Mouse (Mus musculus) small intestine, adult 2 months (tissue): ENCODE measurements at regions not wholly inside any gene's neighbourhood (a gene's known extent, or its start where the extent isn't known, plus 50 kb on each side); places are given as distances from the start of the nearest gene placed in this dataset.

Experiments
- H3K27ac ChIP-seq: fragments of 200-500 bp; 2 replicates; pipeline ENCODE4 v1.5.1; 2012; ENCODE audit warnings: low read depth, low read length, control low read depth, inconsistent platforms; ENCODE audit not compliant: insufficient read depth
- H3K27me3 ChIP-seq: fragments of 200-500 bp; 2 replicates; pipeline ENCODE4 v1.6.1; 2012; ENCODE audit warnings: mild to moderate bottlenecking, moderate library complexity, low read length, inconsistent platforms; ENCODE audit not compliant: control insufficient read depth, insufficient read depth
- H3K36me3 ChIP-seq: fragments of 200-500 bp; 2 replicates; pipeline ENCODE4 v1.6.1; 2012; ENCODE audit warnings: mild to moderate bottlenecking, low read length, control low read depth, inconsistent platforms; ENCODE audit not compliant: control insufficient read depth, insufficient read depth
- H3K4me1 ChIP-seq: fragments of 200-500 bp; 2 replicates; pipeline ENCODE4 v1.6.1; 2012; ENCODE audit warnings: low read length, inconsistent platforms, mixed read lengths; ENCODE audit not compliant: control insufficient read depth, insufficient read depth, insufficient read length
- H3K4me3 ChIP-seq: fragments of 200-500 bp; 2 replicates; pipeline ENCODE4 v1.5.1; 2012; ENCODE audit warnings: low read depth, mild to moderate bottlenecking, control low read depth, inconsistent platforms, low read length, moderate library complexity
- CTCF ChIP-seq: fragments of 200-500 bp; IDR thresholded peaks from 2 replicates; pipeline ENCODE4 v1.5.1; 2012; ENCODE audit warnings: low read depth, mild to moderate bottlenecking, control low read depth, inconsistent platforms, low read length, moderate library complexity, mixed read lengths; ENCODE audit not compliant: insufficient replicate concordance, insufficient read length; ENCODE audit errors: extremely low read depth
- POLR2A ChIP-seq: fragments of 200-500 bp; IDR thresholded peaks from 2 replicates; pipeline ENCODE4 v1.6.1; 2012; ENCODE audit warnings: low read depth, mild to moderate bottlenecking, control low read depth, inconsistent platforms, low read length, moderate library complexity
- WGBS: fragments of 180-500 bp; shearing (Covaris S2); methylation state at CpG from one replicate; pipeline ENCODE4 v1.1.7; 2018; 5-methylcytosine and 5-hydroxymethylcytosine counted together

DNA sequence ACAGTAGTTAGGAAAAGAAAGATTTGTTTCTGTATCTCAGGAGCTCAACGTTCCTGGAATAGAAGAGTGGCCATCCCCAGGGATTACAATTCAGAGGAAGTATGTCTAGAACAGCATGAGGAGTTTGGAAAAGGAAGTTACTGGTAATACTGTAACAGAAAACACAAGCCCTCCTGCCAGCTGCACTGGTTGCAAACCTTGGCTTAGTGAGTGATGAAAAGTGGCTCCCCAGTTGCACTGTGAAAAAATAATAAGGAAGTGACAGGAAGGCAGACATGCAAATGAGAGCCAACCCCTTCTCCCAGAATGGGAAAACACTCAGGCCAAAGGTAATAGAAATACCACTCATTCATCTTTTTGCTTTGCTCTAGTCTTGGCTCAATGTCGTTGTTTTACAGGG is 207.6 kb downstream of the Gm28710 start:
- Histone ChIP-seq H3K4me1 (no peaks in the 10 kb centered on the region), H3K27ac (no peak overlapping the region), H3K4me3 (no peak overlapping the region), H3K27me3 (no peaks in the 10 kb centered on the region), H3K36me3 (no peaks in the 10 kb centered on the region)
- 38% methylated on average over 2 of the region's 2 CpGs for WGBS
- no peak for TF ChIP-seq POLR2A
- no peak for TF ChIP-seq CTCF

DNA sequence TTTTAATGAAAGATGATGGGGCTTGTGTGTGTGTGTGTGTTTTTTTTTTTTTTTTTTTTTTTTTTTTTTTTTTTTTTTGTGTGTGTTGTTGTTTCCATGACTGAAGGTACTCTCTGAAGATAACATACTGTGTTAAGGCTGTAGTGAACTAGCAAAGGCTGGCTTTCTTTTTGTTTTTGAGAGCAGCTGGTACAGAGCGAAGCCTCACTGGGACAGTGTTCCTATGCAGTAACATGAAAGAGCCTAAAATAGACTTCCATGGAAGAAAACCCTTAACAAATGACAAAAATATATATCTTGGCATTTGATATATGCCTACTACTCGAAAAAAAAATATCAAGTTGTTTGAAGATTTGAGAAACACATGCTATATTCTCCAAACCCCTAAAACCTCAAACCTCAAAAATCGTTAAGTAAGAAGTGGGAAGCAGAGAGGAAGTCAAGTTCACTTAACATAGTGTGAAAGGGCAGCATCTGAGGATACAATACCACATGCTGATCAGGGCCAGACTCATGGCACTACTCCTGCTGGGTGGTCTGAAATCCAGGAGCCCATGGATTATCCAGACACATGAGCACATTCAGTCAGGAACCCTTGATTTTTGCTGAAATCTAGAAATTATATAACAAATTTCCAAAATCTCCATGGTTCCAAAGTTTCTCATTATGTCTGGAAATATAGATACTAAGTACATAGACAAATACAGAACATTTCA is 215.4 kb downstream of the Gm28710 start:
- Histone ChIP-seq H3K27ac (no peak overlapping the region), H3K27me3 (no peaks in the 10 kb centered on the region), H3K36me3 (no peaks in the 10 kb centered on the region), H3K4me1 (no peaks in the 10 kb centered on the region), H3K4me3 (no peak overlapping the region)
- TF ChIP-seq CTCF (no peak), POLR2A (no peak)
- 61% methylated on average over 3 of the region's 3 CpGs for WGBS

DNA sequence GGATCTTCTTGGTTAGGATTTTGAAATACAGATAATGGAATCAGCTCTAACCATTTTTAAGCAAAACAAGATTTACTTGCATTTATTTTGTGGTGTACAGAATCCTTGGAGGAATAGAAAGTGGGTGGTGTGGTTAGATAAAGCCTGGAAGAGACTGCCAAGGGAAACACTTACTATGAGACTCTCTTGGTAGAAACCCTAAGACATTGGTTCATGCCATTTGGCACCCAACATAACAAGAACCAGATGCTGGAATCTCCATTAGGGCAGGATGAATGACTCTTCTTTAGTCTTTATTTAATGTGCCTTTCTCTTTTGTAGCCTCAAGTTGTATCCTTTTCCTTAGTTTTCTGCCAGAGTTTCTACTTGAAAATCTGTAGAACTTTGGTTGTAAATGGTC is 230.0 kb downstream of the Gm28710 start:
- no peak for TF ChIP-seq POLR2A
- TF ChIP-seq CTCF: no peak
- Histone ChIP-seq H3K27me3 (no peaks in the 10 kb centered on the region), H3K36me3 (no peaks in the 10 kb centered on the region), H3K4me1 (no peaks in the 10 kb centered on the region), H3K27ac (no peak overlapping the region), H3K4me3 (no peak overlapping the region)

DNA sequence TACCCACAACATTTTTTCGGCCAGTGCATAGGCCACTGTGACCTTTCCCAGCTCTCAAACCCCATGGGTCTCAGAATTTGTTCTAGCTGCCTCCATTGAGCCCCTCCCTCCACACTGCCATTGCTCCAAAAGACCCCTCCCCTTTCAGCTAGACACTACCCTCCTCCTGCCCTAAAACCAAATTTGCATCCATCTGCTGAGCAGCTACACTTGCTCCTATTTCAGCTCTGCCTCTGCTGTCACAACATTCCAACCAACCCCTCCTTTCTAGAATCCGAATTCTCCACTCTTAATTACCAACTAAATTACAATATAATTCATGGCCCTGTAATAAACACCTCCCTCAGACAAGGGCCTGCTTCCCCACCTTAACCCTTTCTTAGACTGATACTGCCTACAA is 262.3 kb downstream of the Gm28710 start:
- H3K4me1 ChIP-seq: no peaks in the 10 kb centered on the region
- no peak overlapping the region for H3K27ac ChIP-seq
- no peak overlapping the region for H3K4me3 ChIP-seq
- H3K36me3 ChIP-seq: no peaks in the 10 kb centered on the region
- no peaks in the 10 kb centered on the region for H3K27me3 ChIP-seq
- 55% methylated on average over 2 of the region's 2 CpGs for WGBS
- TF ChIP-seq POLR2A (no peak), CTCF (no peak)

DNA sequence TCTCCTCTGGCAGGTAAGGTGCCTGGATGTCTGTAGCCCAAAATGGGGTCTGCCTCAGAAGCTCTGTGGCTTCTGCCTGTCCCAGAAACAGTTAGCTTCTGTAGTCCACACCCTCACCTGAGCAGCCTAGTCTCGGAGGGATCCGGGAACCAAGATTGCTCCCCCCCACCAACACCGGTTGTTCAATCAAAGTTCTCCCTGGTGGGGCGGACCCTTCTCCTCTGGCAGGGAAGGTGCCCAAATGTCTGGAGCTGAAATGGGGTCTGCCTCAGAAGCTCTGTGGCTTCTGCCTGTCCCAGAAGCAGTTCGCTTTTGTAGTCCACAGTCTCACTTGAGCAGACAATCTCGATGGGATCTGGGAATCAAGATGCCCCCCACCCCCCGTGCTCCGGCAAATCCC is 273.0 kb downstream of the Gm28710 start:
- Histone ChIP-seq H3K4me1 (no peaks in the 10 kb centered on the region), H3K4me3 (no peak overlapping the region), H3K27ac (no peak overlapping the region), H3K27me3 (no peaks in the 10 kb centered on the region), H3K36me3 (no peaks in the 10 kb centered on the region)
- no peak for TF ChIP-seq POLR2A
- TF ChIP-seq CTCF: no peak
- WGBS: 95% methylated on average over 8 of the region's 8 CpGs

DNA sequence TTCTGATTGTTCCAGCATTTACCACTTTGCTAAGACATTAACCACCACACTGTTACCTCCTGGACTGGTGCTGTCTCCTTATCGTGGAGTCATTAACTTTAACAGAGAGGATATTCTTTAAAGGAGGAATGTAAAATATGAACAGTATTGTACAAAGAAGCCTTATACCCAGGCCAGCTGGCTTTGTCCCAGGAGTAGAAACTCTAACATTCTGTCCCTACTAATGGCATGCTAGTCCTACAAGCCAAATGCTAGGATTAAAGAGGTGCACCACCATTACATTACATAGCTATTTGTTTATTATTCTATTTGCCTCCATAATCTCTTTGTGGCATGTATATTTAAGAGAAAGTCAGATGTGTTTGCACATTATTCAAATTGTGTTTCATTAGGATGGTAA is 288.8 kb downstream of the Gm28710 start:
- Histone ChIP-seq H3K4me1 (no peaks in the 10 kb centered on the region), H3K4me3 (no peak overlapping the region), H3K27ac (no peak overlapping the region), H3K27me3 (no peaks in the 10 kb centered on the region), H3K36me3 (no peaks in the 10 kb centered on the region)
- WGBS: 70% methylated on average over 1 of the region's 1 CpGs
- TF ChIP-seq POLR2A (no peak), CTCF (no peak)

DNA sequence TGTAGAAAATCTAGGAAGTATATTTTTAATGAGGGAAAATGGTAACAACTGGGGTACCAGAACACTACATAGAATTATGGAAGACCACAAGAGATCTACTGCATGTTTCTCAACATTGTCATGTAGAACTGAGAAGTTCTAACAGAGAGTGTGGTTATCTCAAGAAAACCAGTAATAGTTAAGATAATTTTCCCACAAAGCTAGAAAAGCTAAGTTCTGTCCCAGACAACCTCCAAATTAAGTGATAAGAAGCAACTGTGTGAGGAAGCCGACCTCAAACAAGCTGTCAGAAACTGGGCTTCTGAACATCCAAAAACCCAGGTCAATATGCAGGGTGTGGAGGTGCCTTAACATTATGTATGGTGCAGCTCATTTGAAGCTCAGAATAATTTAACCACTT is 261.4 kb upstream of the Speer4f2 start:
- Histone ChIP-seq H3K36me3 (no peaks in the 10 kb centered on the region), H3K27me3 (no peaks in the 10 kb centered on the region), H3K4me1 (no peaks in the 10 kb centered on the region), H3K27ac (no peak overlapping the region), H3K4me3 (no peak overlapping the region)
- TF ChIP-seq CTCF: no peak
- no peak for TF ChIP-seq POLR2A
- WGBS: 89% methylated on average over 1 of the region's 1 CpGs
